Mouse (Mus musculus): ENCODE results near the gene M6pr. TPM values are rescaled to one million over a fixed set of nuclear protein-coding genes. Genes with fewer than 3 reads are reported as not detected.

M6pr gene
- polyA plus RNA-seq, 1 experiment from 2014 or later, result 110 TPM

GRCm38 (mm10) chr6:122366287-122366686 is 57.8 kb downstream of the M6pr start:
- Histone ChIP-seq H3K36me3 (ENCODE audit: control insufficient read depth, insufficient read depth, low read length) (no peaks in the 10 kb centered on the region), H3K4me2 (replicated peaks; ENCODE audit: low read depth, low read length) (no peak overlapping the region), H3K9me3 (ENCODE audit: control insufficient read depth, low read length) (no peaks in the 10 kb centered on the region), H3K4me3 (ENCODE audit: low read length) (no peak overlapping the region), H3K27me3 (ENCODE audit: control insufficient read depth, insufficient read depth, low read length) (no peaks in the 10 kb centered on the region), H3K9ac (ENCODE audit: low read depth, low read length) (no peak overlapping the region), H3K27ac (ENCODE audit: low read depth, low read length) (no peak overlapping the region), H3K4me1 (ENCODE audit: control insufficient read depth, insufficient read depth, low read length) (no peaks in the 10 kb centered on the region)
- no peak for ATAC-seq (ENCODE audit: low FRiP score, low TSS enrichment)
- WGBS, result 50% methylated on average over 2 of the region's 2 CpGs

DNA sequence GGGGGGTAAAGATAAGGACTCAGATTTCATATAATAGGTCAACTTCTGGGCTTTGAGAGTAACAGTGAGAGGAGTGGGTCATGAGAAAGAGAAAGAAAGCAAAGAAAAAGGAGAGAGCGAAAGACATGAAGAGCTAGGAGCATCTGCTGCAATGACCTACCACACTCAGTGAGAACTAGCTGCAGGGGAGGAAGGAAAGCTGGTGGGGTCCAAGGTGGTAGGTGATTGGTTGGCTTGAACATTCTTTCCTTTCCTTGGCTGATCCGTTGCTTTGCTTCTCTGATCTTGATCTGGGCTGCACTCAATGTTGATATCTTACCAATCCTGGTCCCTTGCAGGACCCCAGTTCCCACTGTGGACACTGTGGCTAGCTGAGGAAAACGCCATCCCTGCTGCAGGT is 58.5 kb downstream of the M6pr start:
- WGBS, result 58% methylated on average over 3 of the region's 3 CpGs
- no peak for ATAC-seq (ENCODE audit: low FRiP score, low TSS enrichment)
- H3K4me1 ChIP-seq (ENCODE audit: control insufficient read depth, insufficient read depth, low read length), result no peaks in the 10 kb centered on the region
- no peak overlapping the region for H3K9ac ChIP-seq (ENCODE audit: low read depth, low read length)
- no peak overlapping the region for H3K4me2 ChIP-seq (replicated peaks; ENCODE audit: low read depth, low read length)
- H3K27me3 ChIP-seq (ENCODE audit: control insufficient read depth, insufficient read depth, low read length), result no peaks in the 10 kb centered on the region
- H3K27ac ChIP-seq (ENCODE audit: low read depth, low read length), result no peak overlapping the region
- H3K4me3 ChIP-seq (ENCODE audit: low read length), result no peak overlapping the region
- no peaks in the 10 kb centered on the region for H3K36me3 ChIP-seq (ENCODE audit: control insufficient read depth, insufficient read depth, low read length)
- no peaks in the 10 kb centered on the region for H3K9me3 ChIP-seq (ENCODE audit: control insufficient read depth, low read length)

Other genes with a start within 250 kb of the M6pr start
- gene Klrg1, start 25.8 kb upstream of the M6pr start, polyA plus RNA-seq (2014; fragmentation: Nextera tagmentation; extraction: Ambion mirVana), result not detected in 2 replicates
- gene Phc1, start 31.8 kb downstream of the M6pr start, polyA plus RNA-seq (2014; fragmentation: Nextera tagmentation; extraction: Ambion mirVana), result 22.4 and 29.4 TPM in 2 replicates
- 19.9 and 23.2 TPM in 2 replicates for gene Rimklb, start 190.0 kb downstream of the M6pr start, polyA plus RNA-seq (2014; fragmentation: Nextera tagmentation; extraction: Ambion mirVana)
- 10.4 and 12.8 TPM in 2 replicates for gene Mfap5, start 197.1 kb downstream of the M6pr start, polyA plus RNA-seq (2014; fragmentation: Nextera tagmentation; extraction: Ambion mirVana)
- gene Aicda, start 245.1 kb downstream of the M6pr start, polyA plus RNA-seq (2014; fragmentation: Nextera tagmentation; extraction: Ambion mirVana), result not detected in 2 replicates